Mouse (Mus musculus): ENCODE data around the gene Arhgap18.
"Not testable (repeated sequence)": the region's sequence is repeated elsewhere in the genome, so short reads cannot be mapped to it uniquely, and the experiment has no call there.

The Arhgap18 gene

GRCm38 (mm10) chr10:26895726-26896125, 142.5 kb downstream of the Arhgap18 start:
- DNase-seq (ENCODE audit: low read depth, low spot score), result no peak

GRCm38 (mm10) chr10:26900426-26900825, 147.2 kb downstream of the Arhgap18 start:
- DNase-seq (ENCODE audit: low read depth, low spot score), result no peak

GRCm38 (mm10) chr10:26903781-26904180, 150.6 kb downstream of the Arhgap18 start:
- no peak for DNase-seq (ENCODE audit: low read depth, low spot score)

- DNase-seq (ENCODE audit: low read depth, low spot score), result no peak
Measured at GRCm38 (mm10) chr10:26911176-26911575, 158.0 kb downstream of the Arhgap18 start.

GRCm38 (mm10) chr10:26912112-26912797, 159.0 kb downstream of the Arhgap18 start:
- no peak for DNase-seq (ENCODE audit: low read depth, low spot score)

GRCm38 (mm10) chr10:26912807-26913206, 159.6 kb downstream of the Arhgap18 start:
- DNase-seq (ENCODE audit: low read depth, low spot score), result no peak

GRCm38 (mm10) chr10:26919307-26919977, 166.2 kb downstream of the Arhgap18 start:
- DNase-seq (ENCODE audit: low read depth, low spot score), result peak; percentile 17

- no peak for DNase-seq (ENCODE audit: low read depth, low spot score)
Measured at GRCm38 (mm10) chr10:26920383-26920979, 167.3 kb downstream of the Arhgap18 start.

- not testable (repeated sequence) for DNase-seq (ENCODE audit: low read depth, low spot score)
Measured at GRCm38 (mm10) chr10:26936056-26936455, 182.8 kb downstream of the Arhgap18 start.

GRCm38 (mm10) chr10:26938464-26938863, 185.2 kb downstream of the Arhgap18 start:
- DNase-seq (ENCODE audit: low read depth, low spot score), result not testable (repeated sequence)

GRCm38 (mm10) chr10:26939549-26939948, 186.3 kb downstream of the Arhgap18 start:
- DNase-seq (ENCODE audit: low read depth, low spot score), result no peak

- no peak for DNase-seq (ENCODE audit: low read depth, low spot score)
Measured at GRCm38 (mm10) chr10:26948331-26948730, 195.1 kb downstream of the Arhgap18 start.

GRCm38 (mm10) chr10:26949667-26950066, 196.4 kb downstream of the Arhgap18 start:
- DNase-seq (ENCODE audit: low read depth, low spot score), result no peak

GRCm38 (mm10) chr10:26950448-26950847, 197.2 kb downstream of the Arhgap18 start:
- no peak for DNase-seq (ENCODE audit: low read depth, low spot score)

GRCm38 (mm10) chr10:26958513-26958912, 205.3 kb downstream of the Arhgap18 start:
- DNase-seq (ENCODE audit: low read depth, low spot score), result no peak
